Mouse (Mus musculus) hindlimb bud, embryonic 11.5 days (tissue): ENCODE measurements around the gene Tlr12.
"Not testable (repeated sequence)": the region's sequence is repeated elsewhere in the genome, so short reads cannot be mapped to it uniquely, and the experiment has no call there.

Experiments
- DNase-seq: peaks from one replicate; pipeline ENCODE4 v3.0.0-alpha.2; 2012; ENCODE audit warnings: low read depth, low spot score; ENCODE audit errors: extremely low spot score

Gene Tlr12

DNA sequence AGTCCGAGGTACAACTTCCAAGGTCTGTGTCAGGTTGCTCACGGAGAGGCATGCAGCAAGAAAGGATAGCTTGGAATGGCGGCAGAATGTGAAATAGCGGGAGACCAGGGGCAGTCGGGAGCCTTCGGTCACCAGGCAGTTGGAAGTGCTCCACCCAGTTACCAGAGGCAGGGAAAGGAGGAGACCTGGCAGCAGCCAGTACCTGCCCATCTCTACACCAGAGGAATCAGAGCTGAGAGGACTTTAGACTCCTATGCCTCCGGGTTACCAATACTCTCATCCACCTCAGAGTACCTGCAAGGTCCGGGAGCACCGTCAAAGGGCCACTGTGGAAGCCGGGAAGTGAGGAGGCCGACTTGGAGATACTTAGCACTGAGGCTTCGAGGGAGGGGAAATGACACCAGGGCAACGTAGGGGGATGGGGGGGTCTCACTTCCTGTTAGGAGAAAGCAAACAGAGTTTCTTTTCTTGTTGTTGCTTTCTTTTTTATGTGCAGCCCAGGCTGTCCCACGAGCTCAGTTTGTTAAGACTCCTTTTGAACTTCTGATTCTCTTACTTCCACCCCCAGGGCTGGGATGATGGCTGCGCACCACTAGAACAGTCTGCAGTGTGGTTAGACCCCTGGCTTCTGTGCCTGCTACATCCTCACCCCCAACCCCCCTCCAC is at the start of gene Tlr12:
Gene Tlr12 (minus strand): TSS at position 374 of the 666 bp plus-strand sequence.
- DNase-seq = no peak

GRCm38 (mm10) chr4:128667195-128667594 is 48.8 kb upstream of the Tlr12 start:
- DNase-seq = not testable (repeated sequence)

GRCm38 (mm10) chr4:128666362-128666761 is 47.9 kb upstream of the Tlr12 start:
- DNase-seq = not testable (repeated sequence)

- no peak for DNase-seq
These were observed 45.6 kb upstream of the Tlr12 start for GRCm38 (mm10) chr4:128664002-128664401.

DNA sequence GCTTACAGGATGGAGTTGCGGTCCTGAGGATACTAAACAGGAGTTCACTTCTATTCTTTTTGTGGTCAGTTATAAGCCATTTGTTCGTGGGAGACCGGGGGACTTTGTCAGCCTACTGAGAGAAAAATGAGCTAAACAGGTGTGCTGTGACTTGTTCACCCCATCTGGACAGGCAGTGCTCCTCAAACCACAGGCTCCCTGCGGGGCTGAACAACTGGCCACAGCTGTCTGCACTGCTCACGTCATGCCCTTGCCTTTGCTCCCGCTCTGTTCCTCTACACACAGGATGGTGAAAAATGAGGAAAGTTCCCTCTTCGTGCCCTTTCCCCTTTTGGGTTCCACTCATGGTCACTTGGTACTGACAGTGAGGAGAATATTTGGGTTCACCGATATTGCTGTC is 42.6 kb upstream of the Tlr12 start:
- no peak for DNase-seq

DNA sequence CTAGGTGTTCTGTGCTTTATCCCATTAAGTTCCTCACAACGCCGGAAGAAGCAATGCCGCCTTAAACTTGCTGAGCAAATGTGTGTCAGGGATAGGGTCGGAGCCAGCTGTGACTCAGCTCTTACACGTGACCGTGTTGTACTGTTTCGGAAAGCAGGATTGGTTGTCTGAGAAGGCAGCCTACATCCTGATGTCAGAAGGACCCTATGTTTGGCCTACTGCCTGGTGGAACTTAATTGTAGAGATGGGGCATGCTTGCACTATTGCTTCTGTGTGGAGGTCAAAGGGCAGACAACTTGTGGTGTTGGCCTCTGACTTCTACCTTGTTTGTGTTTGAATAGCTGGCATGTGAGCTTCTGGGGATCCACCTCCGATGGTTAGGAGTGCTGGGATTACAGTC is 41.8 kb upstream of the Tlr12 start:
- DNase-seq = no peak

- no peak for DNase-seq
These were observed 37.0 kb upstream of the Tlr12 start for GRCm38 (mm10) chr4:128655446-128655845.

- peak; percentile 81 for DNase-seq
These were observed 36.3 kb upstream of the Tlr12 start, which contains the start of gene Phc2 for GRCm38 (mm10) chr4:128654505-128655381. TSS of gene Phc2 (plus strand) at chr4:128654702.

- DNase-seq = no peak
These were observed 34.3 kb upstream of the Tlr12 start for GRCm38 (mm10) chr4:128652584-128653298.

DNA sequence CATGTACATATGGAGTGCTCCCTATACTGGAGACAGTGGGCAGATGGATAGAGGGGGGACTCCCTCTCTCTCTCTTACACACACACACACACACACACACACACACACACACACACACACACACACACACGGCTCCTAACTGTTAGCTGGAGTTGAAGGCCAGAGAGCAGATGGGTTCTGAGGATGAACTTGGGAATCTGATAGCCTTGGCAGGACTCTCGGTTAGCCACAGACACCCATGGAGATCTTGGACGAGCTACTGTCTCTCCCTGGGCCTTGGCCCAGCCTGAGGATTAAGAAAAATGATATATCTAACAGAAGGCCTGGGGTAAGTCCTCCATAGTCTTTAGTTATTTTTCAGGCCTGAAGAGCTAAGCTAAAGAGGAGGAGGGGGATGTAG is 33.1 kb upstream of the Tlr12 start:
- DNase-seq = no peak

DNA sequence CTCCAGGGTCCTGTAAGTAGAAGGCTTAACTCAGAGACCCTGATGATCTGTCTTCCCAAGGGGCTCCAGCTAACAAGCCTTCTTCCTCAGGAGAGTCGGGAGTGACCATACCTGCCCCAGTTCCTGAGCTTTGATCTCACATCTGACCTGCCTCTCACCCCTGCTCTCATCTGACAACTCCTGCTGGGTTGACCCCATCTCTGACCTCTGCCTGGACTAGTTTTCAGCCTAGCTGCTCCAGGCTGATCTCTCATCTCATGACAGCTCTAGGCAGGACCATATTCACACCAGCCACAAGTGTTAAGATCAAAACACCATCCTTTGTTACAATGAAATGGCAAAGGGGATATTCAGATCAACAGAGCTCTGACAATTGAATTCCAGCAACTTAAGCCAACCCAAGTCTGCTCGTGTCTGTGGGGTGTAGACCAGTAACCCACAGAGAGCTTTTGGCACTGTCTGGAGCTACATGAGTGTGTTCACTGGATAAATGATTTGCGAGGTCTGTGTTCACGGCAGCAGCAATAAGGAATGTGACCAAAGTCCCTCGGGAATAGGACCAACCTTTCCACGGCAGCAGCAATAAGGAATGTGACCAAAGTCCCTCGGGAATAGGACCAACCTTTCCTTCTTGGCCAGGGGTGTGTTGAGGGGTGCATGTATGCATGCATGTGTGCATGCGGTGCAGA is 30.3 kb upstream of the Tlr12 start:
- DNase-seq = no peak

DNA sequence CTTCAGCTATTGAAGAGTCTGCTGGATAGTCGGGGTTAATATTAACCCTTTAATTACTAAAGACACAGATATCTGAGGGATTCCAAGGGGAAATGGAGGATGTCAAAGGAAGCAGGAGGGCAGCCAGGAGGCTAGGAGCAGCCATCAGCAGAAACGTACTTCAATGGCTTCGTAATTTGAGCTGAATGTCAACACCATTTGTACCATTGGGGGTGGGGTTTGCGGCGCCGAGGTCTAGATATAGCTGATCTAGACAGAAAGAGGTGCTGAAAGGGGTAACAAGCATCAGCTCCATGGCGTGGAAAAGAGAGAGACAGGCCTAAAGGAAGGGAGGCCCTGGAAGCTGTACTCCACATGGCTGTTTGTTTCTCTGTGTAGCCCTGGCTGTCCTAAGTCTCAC is 28.3 kb upstream of the Tlr12 start:
- no peak for DNase-seq

DNA sequence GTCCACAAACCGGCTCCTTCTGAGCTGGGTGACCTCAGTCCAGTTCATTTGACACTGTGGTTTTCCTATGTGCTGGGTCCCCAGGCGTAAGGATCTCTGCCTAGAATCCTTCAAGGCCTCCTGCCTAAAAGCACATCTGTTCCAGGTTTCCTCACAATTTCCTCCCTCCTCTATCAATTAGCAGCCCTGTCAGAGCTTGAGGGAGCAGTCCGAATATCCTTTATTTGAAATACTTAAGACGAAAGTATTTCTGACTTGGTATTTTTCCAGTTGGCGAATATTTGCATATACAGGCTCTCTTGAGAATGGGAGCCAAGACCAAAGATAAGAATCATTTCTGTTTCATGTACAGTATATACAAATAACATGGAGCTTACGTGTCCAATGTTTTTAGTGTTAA is 27.5 kb upstream of the Tlr12 start:
- no peak for DNase-seq

DNA sequence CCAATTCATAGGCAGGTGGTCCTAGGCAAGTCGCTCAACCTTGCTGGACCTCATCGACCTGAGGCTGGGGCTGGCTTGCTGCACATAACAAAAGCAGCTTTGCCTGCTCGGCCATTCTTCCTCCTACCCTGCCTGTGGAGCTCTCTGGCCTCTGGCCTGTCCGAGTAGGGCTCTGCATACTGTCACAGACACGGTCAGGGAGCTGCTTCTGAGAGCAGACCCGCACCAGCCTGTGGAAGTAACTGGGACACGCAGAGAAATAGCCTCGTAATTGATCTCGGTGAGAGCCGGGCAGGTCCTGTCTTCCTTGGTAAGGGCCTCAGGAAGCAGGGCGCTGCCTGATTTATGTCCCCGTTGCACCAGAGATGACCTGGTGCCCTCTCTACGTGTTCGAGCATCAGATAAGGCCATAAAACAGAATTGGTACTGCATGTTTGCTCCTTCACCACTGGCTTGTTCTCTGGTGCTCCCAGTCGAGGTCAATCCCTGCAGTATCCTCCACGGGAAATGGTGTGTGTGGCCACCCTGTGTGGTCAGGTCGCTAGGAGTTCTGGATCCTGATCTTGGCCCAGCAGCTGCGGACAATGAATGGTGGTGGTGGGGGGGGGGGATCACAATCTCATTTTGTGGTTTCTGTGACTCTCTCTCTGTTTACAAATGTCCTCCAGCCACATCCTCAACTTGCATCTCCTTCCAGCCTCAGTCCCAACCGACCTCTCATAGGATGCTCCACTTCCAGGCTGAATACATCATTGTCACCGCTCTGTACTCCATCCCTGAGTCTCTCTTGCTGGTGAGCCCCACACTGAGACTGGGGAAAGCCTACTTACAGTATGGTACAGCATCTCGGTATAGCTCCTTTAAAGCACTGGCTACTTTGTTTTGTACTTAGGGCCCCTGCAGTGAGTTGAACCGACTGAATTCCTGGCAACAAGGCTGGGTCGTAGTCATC is 23.6 kb upstream of the Tlr12 start:
- DNase-seq = no peak

GRCm38 (mm10) chr4:128638265-128638923 is 20.0 kb upstream of the Tlr12 start:
- DNase-seq = no peak

DNA sequence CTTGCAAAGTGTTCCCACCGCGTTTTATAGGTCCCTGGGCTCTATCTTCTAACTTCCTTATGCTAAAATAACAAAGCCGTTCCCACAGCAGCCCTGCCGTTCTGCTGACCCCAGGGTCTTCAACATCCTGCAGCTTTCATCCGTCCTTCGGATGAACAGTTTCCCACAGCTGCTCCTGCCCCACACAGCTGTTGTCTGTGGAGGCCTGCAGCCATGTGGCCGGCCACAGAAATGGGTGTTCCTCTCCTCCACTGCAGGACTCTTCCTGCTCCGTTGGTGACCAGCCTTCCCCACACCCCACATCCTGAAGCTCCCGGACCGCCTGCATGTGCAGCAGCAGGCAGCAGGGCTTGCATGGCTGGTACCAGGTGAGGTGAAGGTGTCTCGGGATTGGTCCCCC is 18.8 kb upstream of the Tlr12 start:
- DNase-seq = no peak

GRCm38 (mm10) chr4:128635894-128636585 is 17.6 kb upstream of the Tlr12 start:
- no peak for DNase-seq

GRCm38 (mm10) chr4:128635451-128635850 is 17.0 kb upstream of the Tlr12 start:
- no peak for DNase-seq

DNA sequence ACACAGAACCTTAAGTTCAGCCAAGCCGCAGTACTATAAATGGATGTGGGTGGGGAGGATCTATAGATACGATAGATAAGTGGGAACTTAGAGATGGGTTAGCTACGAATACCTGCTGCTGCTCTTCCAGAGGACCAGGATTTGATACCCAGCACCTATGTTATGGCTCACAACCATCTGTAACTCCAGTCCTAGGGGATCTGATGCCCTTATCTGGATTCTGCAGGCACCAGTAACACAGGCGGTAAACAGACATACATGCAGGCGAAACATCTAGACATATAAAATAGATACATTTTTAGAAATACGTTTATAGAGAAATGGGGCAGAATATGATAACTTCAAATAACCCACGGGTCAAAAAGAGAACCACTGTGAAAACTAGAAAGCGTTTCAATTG is 2.7 kb upstream of the Tlr12 start:
- no peak for DNase-seq
